Mouse (Mus musculus) embryo, embryonic 11.5 days (tissue): ENCODE data around the gene Capn15.

ENCODE experiments used
- DNase-seq: peaks from one replicate; pipeline ENCODE4 v3.0.0-alpha.2; 2012; ENCODE audit warnings: low read depth, low spot score

The Capn15 gene

DNA sequence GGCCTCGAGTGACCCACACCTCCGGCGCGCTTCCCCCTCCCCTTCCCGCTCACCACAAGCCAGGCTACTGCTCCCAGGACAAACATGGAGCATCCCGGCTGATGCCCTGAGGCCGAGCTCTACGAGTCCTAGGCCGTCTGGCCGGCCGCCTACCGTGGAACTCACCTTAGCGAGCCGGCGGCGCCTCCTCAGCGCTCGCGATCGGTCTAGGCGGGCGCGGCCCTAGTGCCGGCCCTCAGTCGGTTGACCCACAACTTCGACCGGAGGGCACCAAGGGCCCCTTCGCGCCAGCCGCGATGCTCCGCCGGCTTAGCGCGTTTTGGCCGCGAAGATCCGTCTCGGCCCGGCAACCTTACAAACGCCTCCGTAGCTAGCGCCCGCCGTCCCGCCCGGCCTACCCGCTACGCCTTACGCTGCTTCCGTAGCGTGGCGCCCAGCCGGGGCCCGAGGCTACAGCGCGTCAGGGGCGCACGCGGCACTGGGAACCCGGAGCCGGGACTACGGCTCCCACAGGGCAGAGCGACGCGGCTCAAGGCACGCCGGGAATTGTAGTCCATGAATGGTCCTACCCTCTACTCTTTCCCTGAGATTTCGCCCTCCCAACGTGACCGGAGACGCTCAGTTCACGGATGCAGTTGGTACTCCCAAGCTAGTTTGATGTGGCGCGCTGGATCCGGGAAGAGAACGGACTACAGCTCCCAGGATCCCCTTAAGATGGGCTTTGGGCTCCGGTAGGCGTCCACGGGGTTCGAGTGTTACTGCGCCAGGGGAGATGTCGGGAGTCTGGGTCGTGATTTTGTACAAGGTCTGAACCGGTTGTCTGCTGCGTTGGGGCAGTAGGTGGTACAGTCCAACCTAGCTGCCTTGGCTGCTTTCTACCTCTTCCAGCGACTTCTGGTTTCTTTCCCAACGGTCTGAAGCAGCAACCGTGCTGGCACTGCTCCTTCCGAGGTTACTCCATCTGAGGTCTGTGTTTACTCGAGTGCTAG is at the start of gene Capn15:
TSS of gene Capn15 (minus strand) at position 491 of the 989 bp plus-strand sequence.
- DNase-seq: peak; percentile 94

DNA sequence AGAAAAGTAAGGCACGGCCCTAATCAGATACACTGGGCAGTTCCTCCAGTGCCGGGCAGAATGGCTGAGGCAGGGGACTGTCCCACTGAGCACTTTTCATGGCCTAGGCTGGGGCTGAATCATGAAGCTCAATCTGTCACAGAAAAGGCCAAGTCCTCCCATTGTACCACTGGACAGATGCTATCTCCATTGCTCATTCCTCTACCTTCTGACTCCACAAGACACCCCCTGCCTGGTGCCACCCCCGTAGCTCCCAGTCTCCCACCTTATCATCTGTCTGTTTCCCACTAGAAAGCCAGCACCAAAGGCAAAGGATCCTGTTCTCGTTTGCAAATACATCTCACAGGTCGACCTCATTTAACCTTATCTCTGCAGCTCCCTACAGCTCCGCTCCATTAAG is 46.4 kb upstream of the Capn15 start:
- DNase-seq: no peak

DNA sequence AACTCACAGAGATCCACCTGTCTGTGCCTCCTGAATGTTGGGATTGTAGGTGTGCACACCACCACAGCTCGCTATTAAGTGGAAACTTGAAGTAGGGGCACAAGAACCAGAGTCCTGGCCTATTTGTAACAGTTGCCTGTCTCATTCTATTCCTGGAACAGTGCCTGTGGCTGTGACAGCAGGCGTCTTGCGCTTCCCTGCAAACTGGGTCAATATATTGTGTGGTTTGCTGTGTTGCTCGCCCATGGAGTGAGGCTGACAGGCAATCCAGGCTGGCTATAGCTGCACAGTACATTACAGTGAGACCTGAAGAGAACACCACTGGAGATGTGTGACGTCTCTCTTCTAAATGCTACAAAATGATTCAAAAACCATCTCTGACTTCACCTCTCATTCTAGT is 46.0 kb upstream of the Capn15 start:
- DNase-seq: no peak

DNA sequence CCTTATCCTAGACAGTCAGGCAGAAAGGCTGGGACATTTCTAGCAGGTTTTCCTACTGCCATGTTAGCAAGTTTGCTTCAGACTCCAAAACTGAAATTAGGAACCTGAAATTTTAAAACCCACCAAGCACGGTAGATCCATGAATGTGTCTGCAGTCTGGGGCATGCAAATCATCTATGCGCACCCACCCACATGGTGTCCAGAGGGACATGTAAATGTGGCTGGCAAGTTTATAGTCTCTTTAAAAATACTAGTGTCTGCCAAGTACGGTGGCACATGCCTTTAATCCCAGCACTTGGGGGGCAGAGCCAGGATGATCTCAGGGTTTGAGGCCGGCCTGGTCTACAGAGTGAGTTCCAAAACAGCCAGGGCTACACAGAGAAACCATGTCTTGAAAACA is 42.7 kb upstream of the Capn15 start:
- DNase-seq: no peak

DNA sequence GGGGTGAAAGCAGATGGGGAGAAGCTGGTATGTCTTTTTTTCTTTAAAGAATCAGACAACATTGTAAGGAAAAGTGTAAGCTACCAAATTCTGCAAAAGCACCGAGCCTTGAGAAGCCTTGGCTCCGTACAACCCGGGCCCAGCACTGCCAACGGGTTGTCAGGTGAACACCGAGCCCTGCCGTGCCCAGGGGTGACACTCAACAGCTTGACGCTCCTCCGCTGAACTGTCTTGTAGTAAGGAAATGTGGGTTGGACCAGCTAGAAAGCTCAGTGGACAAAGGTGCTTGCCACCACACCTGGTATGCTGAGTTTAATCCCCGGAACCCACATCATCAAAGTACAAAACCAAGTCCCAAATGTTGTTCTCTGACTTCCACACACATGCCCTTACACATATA is 39.1 kb upstream of the Capn15 start:
- no peak for DNase-seq

DNA sequence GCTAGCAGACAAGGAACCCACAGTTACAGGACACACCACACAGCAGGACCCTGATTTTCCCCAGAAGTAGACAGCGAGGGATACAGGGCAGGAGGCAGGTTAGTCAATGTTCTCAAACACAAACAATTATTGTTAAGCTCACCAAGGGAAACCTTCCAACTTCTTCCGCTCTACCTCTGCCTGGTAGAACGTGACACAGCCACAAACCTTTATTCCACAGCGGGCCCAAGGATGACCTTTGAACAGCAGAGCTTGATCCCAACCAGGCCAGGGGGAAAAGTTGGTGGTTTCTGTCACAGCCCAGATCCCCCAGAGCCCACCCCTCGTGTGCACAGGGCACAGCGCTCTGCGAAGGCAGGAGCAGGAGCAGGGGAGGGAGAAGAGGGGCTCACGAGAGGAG is 38.4 kb upstream of the Capn15 start:
- no peak for DNase-seq

- DNase-seq: no peak
Measured at GRCm38 (mm10) chr17:26023181-26023580, 37.6 kb upstream of the Capn15 start.

DNA sequence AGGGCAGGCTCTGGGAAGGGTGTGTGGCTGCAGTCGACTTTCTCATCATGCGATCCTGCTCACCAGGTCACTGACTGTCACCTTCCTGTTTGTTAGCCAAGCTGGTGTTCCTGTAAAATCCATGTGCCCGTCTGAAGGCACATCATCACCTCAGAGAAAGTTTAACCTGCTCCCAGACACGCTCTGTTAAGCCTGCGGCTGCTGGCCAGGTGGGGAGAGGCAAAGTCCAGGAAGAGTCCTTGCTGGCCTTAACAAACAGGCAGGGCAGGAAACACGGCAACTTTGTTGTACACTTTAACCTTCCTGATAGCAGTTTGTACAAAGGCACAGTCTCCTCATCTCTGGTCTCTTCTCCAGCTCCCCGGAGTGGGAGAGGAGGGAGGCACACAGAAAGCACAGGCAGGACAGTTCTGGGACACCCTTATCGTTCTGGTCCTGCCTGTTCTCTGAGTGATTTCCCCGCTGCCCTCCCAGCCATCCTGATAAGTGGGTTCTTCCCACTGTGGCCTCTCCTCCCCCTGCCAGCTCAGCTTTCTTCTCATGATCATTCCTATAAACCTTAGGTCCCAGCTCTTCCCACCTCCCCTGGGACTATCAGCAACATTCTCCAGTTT is 36.2 kb upstream of the Capn15 start:
- no peak for DNase-seq

DNA sequence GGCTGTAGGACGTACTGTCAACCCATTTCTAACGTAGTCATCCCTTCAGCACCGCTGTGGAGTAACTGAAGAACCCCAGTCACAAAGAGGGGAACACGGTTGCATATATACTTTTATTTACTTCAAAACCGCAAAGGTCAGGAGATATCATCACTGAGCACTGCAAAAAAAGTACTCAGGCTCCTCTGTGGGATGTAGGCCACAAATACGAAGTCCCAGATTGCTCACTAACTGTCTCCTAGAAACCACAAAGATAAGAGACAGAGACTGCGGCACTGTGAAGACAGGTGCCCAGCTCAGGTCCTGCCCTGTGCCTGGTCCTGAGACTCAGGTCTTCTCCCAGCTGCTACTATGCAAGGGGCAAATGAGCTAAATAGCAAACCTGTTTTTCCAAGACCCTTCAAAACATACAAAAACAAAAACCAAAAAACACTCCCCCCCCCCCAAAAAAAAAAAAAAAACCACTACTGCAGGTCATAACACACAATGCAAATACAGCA is 35.3 kb upstream of the Capn15 start:
- no peak for DNase-seq

- no peak for DNase-seq
Measured at GRCm38 (mm10) chr17:26018388-26018787, 32.8 kb upstream of the Capn15 start.

DNA sequence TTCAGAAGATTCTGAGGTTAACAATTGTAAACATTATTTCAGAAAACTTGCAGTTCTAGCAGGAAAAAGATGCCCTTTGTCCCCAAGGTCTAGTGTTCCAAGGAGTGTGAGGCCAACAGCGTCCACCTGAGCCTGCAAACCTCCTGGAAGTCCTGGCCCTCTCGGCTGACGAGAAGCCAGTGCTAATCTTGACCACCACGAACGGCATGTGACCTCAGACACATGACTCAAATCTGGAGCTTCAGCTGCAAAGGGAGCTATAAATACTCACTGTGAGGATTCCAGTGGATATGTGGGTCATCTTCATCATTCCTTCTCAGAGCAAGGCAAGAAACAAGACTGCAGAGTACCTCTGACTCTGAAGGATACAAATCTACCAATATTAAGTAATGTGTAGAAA is 32.4 kb upstream of the Capn15 start:
- DNase-seq: no peak

- no peak for DNase-seq
Measured at GRCm38 (mm10) chr17:26017021-26017420, 31.4 kb upstream of the Capn15 start.

- DNase-seq: no peak
Measured at GRCm38 (mm10) chr17:26013711-26014110, 28.1 kb upstream of the Capn15 start.

DNA sequence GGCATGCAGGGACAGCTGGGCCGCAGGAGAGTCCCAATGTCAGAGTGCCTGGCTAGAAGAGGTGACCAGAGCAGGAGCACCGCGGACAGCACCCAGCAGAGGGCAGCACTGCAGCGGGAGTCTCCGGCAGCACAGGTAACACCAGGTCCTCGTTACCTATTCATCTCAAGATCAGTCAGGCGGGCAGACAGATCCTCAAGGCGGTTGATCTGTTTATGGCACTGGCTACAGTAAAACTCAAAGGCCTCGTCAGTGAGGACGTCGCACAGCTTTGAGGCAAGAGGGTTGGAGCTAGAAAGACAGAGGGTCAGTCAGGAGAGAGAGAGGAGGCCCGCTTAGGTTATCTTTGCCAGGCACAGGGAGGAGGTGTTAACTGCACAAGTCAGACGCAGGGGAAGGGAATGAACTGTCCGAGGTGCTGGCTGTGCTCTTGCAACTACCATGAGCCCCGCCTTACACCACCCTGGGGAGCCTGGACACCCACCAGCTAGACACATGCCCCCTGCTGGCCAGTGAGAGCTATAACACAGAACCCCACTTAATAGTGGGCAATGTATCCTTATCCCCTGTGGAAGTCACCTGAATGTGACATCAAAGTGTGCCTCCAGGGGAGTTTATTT is 26.4 kb upstream of the Capn15 start:
- DNase-seq: peak; percentile 67

DNA sequence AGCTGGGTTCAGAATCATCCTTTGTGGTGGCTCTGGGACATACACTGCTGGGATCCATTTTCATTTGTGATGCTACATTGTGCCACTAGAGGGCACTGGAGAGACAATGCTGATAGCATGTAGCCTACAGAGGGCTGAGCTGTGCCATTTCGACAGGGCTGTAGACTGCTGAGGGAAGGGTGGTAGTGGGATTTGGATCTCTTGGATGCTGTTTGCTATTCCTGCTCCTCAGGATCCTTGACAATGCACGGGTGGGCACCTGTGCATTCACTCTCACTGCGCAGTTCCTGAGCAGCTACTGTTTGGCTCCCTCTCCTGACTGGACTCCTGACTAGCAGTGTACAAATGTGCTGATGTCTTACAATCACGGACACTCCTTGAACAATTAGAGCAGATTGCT is 23.9 kb upstream of the Capn15 start:
- peak; percentile 76 for DNase-seq

DNA sequence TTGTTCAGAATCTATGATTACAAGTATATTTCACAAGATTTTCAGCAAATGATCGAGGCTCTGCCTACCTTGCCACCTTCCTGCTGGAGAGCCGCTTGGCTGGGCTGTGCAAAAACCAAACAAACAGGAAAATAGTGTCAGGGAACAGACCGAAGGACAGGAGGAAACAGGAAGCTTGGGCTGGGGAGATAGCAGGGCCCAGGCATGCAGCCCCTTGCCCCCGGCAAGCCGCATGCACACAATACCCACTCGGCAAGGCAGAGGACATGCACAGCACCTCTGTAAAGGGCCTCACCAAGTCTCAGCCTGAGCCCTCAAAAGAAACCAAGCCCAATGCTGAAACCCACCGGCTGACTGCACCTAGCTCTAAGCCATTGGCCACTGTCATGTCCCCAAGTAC is 23.2 kb upstream of the Capn15 start:
- no peak for DNase-seq

GRCm38 (mm10) chr17:26008331-26008730 is 22.7 kb upstream of the Capn15 start:
- DNase-seq: no peak

- DNase-seq: no peak
Measured at GRCm38 (mm10) chr17:26007646-26008045, 22.1 kb upstream of the Capn15 start.

DNA sequence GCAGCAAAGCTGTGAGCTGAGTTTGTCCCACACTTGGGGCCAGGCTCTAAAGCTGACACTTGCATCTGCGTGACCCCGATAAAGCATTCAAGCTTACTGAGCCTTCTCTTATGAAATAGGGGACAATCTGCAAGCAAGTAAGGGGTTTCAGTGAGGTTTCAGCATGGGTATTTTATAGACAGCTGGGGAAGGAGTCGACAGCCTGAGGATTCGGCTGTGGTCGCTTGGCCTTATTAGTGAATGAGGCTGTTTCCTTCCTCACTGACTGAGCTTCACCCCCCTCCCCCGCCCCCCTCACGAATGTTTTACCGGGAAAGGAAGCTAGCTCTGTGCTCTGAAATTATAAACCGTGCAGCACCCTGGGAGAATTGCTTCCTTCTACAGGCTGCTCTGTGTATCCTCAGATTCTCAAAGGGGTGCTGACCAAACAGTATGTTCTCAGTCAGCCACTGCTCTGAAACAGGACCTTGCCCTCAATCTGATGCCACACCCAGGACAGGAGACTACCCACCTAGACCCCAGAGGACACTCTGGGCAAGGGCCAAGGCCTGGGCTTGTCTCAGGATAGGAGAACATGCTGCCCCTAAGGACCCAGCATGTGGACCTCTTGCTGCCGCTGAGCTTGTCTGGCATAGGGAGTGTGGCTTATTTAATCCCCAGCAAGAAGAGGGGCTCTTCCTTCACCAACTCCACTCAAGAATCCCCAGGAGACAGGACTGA is 20.3 kb upstream of the Capn15 start:
- no peak for DNase-seq

- no peak for DNase-seq
Measured at GRCm38 (mm10) chr17:26004711-26005110, 19.1 kb upstream of the Capn15 start.

DNA sequence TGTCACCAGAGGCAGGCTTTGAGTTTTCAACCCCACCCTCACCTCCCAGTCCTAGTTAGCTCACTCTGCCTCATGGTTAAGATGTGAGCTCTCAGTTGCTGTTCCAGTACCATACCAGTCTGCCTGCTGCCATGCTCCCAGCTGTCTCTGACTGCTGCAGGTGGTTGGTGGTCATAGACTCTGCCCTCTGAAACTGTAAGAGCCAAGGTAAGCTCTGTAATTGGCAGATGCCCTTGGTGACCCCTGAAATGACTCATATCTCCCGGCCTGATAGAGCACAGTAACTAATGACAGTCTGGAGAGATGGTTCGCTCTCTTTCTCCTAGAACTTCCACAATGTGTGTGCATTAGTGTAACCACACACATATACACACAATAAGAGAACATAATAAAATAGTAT is 18.3 kb upstream of the Capn15 start:
- no peak for DNase-seq

GRCm38 (mm10) chr17:25998425-25998824 is 12.8 kb upstream of the Capn15 start:
- DNase-seq: no peak
